Mouse (Mus musculus): ENCODE results near the gene Rnf135. TPM values are rescaled to one million over a fixed set of nuclear protein-coding genes. Genes with fewer than 3 reads are reported as not detected.

Rnf135 gene
- polyA plus RNA-seq, 1 experiment from 2014 or later = 7.5 TPM

DNA sequence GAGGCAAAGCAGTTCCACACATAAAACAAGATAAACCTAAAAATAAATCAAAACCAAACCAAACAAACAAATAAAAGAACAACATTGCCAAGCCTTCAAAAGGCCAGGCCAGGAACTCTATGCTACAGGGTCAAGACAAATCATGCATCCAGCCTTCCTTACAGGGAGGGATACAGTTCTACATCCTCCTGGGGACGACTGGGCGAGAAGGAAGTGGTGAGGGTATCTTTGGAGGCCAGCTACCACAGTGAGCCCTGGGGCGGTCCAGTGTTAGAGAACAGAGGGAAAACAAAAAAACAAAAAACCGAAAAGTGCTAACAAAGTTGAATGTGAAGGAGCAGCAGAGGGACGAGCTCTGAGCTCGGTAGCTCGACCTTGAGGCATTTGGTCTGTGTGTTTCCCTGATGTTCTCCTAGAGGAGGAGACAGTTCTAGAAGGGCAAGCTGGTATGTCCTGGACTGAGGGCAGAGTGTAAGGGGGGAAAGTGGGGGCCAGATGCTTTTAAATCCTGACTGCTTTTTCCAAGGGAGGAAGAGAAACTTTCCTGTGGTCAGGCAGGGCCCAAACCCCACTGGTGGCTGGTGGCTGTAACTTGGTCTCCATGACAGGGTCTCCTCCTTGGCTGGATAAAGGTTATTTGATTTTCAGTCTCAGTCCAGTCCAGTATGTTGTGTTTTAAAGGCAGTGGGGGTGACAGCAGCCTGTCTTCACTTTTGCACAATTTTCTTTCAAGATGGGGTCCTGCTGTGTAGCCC, 20.1 kb upstream of the Rnf135 start:
- ATAC-seq (ENCODE audit: insufficient number of reproducible peaks, insufficient read depth, low FRiP score, low TSS enrichment) = no peak
- H3K4me3 ChIP-seq = no peak overlapping the region
- H3K27me3 ChIP-seq = no peaks in the 10 kb centered on the region
- no peak overlapping the region for H3K4me2 ChIP-seq (replicated peaks)
- H3K4me1 ChIP-seq = no peaks in the 10 kb centered on the region
- no peak overlapping the region for H3K27ac ChIP-seq
- WGBS = 62% methylated on average over 7 of the region's 7 CpGs
- H3K9me3 ChIP-seq = no peaks in the 10 kb centered on the region
- H3K9ac ChIP-seq = no peak overlapping the region
- no peaks in the 10 kb centered on the region for H3K36me3 ChIP-seq

DNA sequence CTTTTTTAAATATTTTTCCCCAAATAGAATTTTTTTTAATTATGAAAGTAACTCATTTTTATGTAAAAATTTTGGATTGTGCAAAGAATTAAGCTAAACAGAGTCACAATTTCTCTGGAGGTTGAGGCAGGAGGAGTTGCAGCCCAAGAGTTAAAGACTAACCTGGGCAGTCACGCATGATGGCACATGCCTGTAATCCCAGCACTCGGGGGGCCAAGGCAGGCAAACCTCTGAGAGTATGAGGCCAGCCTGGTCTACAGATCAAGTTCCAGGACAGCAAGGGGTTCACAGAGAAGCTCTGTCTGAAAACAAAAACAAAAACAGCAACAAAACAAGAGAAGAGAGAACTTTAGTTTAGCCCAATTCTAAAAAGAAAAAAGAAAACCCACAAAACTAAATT, 19.4 kb upstream of the Rnf135 start:
- H3K36me3 ChIP-seq = no peaks in the 10 kb centered on the region
- no peaks in the 10 kb centered on the region for H3K4me1 ChIP-seq
- H3K9me3 ChIP-seq = no peaks in the 10 kb centered on the region
- no peak overlapping the region for H3K27ac ChIP-seq
- H3K9ac ChIP-seq = no peak overlapping the region
- WGBS = 65% methylated on average over 2 of the region's 2 CpGs
- no peaks in the 10 kb centered on the region for H3K27me3 ChIP-seq
- ATAC-seq (ENCODE audit: insufficient number of reproducible peaks, insufficient read depth, low FRiP score, low TSS enrichment) = no peak
- H3K4me3 ChIP-seq = no peak overlapping the region
- no peak overlapping the region for H3K4me2 ChIP-seq (replicated peaks)

DNA sequence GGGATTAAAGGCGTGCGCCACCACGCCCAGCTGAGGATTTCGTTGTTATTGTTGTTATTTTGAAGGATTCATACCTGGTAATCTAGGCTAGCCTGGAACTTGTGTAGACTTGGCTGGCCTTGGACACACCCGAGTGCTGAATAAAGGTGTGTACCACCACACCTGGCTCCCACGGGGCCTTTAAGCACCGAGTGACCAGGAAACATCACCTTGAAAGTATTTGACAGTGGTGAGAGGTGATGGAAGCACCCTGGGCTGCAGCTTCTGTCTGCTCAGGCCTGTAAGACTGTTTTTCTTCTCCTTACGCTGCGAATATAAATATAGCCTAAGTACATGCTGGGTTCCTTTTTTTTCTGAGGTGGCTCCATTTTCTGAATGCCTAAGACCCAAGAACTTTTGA, 15.5 kb upstream of the Rnf135 start:
- 87% methylated on average over 9 of the region's 9 CpGs for WGBS
- H3K9me3 ChIP-seq = no peaks in the 10 kb centered on the region

DNA sequence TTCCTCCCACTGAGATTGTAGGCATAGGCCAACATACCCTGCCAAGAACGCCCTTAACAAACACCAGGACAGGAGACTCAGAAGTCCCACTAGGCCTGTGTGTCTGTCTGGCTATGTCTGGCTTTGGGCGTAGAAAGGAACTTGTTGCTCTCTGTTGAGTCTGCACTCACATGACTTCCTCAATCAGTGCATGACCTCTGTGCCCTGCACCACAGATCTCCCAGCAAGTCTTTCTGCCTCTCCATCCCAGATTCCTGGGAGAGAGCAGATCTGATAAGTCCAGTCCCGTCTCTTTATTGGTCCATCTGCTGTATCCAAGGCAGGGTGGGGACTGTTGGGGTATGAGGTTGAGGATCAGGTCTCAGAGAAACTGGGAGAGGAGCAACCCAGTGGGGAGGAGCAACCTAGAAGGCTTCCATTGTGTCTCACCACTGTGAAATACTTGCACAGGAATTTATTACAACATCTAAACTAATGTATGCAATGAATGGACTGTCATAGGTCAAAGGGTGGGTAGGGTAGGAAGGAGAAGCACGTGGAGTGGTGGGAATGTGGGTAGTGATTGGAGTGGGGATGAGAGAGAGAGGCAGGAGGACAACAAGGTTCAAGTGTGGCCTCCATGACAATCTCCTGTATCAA, 14.9 kb upstream of the Rnf135 start:
- H3K9ac ChIP-seq = no peak overlapping the region
- H3K27ac ChIP-seq = no peak overlapping the region
- no peaks in the 10 kb centered on the region for H3K4me1 ChIP-seq
- H3K36me3 ChIP-seq = no peaks in the 10 kb centered on the region
- no peaks in the 10 kb centered on the region for H3K9me3 ChIP-seq
- H3K4me3 ChIP-seq = no peak overlapping the region
- ATAC-seq (ENCODE audit: insufficient number of reproducible peaks, insufficient read depth, low FRiP score, low TSS enrichment) = no peak
- 83% methylated on average over 4 of the region's 4 CpGs for WGBS
- H3K27me3 ChIP-seq = no peaks in the 10 kb centered on the region
- no peak overlapping the region for H3K4me2 ChIP-seq (replicated peaks)

More for the DNA sequence above, 15.5 kb upstream of the Rnf135 start:
- H3K36me3 ChIP-seq = no peaks in the 10 kb centered on the region
- H3K27me3 ChIP-seq = no peaks in the 10 kb centered on the region
- H3K4me1 ChIP-seq = no peaks in the 10 kb centered on the region
- no peak overlapping the region for H3K27ac ChIP-seq
- H3K4me2 ChIP-seq (replicated peaks) = no peak overlapping the region
- H3K9ac ChIP-seq = no peak overlapping the region
- no peak for ATAC-seq (ENCODE audit: insufficient number of reproducible peaks, insufficient read depth, low FRiP score, low TSS enrichment)
- no peak overlapping the region for H3K4me3 ChIP-seq

DNA sequence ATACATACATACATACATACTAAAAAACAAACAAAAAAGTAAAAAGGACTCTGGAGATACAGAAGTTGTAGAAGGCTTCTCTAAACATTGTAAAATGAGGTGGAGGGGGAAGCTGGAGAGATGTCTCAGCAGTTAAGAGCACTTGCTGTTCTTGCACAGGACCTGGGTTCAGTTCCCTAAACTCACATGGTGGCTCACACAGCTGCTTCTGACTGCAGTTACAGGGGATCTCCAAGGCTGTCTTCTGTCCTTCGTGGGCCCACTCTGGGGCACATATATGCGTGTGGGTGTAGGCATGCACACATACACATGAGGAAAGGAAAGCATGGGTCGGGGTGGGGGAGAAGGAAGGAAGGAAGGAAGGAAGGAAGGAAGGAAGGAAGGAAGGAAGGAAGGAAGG, 14.0 kb upstream of the Rnf135 start:
- Histone ChIP-seq H3K9ac (no peak overlapping the region), H3K36me3 (no peaks in the 10 kb centered on the region), H3K27me3 (no peaks in the 10 kb centered on the region), H3K4me2 (replicated peaks) (no peak overlapping the region), H3K4me3 (no peak overlapping the region), H3K27ac (no peak overlapping the region), H3K4me1 (no peaks in the 10 kb centered on the region), H3K9me3 (no peaks in the 10 kb centered on the region)
- WGBS = 84% methylated on average over 3 of the region's 3 CpGs
- no peak for ATAC-seq (ENCODE audit: insufficient number of reproducible peaks, insufficient read depth, low FRiP score, low TSS enrichment)

DNA sequence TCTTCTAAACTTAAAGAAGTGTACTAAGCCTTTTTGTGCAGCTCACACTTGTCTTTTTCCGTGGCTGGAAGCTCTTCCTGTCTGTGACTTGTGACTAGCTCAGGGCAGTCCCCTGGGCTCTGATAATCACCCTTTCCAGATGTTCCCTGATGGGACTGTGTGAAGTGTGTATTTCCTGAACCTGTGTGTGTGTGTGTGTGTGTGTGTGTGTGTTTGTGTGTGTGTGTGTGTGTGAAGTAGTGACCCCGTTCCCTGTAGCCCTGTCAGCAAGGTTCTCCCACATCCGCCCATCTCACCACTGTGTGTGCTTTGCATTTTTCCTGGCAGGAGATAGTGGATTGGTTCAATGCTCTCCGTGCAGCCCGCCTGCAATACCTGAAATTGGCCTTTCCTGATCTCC, 13.3 kb upstream of the Rnf135 start:
- H3K4me1 ChIP-seq = no peaks in the 10 kb centered on the region
- WGBS = 60% methylated on average over 5 of the region's 5 CpGs
- H3K9me3 ChIP-seq = no peaks in the 10 kb centered on the region
- no peaks in the 10 kb centered on the region for H3K36me3 ChIP-seq
- no peak overlapping the region for H3K27ac ChIP-seq
- no peaks in the 10 kb centered on the region for H3K27me3 ChIP-seq
- no peak for ATAC-seq (ENCODE audit: insufficient number of reproducible peaks, insufficient read depth, low FRiP score, low TSS enrichment)
- H3K4me3 ChIP-seq = no peak overlapping the region
- H3K9ac ChIP-seq = no peak overlapping the region
- no peak overlapping the region for H3K4me2 ChIP-seq (replicated peaks)

DNA sequence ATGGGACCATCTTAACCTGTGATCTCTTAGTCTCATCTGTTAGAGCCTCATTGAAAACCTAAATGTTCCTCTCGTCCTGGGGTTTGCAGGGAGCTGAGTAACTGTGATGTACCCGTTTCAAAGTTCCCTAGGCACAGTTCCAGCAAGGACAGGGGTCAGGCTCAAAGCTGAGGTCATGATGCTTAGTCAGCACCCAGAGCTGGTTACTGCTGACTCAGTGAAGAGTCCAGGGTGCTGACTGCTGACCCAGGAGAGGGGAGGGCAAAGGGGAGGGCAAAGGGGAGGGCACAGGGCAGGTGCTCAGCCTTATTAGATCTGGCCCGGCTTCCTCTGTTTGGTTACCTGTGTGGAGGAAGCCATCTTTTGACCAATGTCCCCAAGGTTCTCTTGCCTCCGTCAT, 11.8 kb upstream of the Rnf135 start:
- 64% methylated on average over 4 of the region's 4 CpGs for WGBS
- Histone ChIP-seq H3K4me3 (no peak overlapping the region), H3K4me1 (no peaks in the 10 kb centered on the region), H3K36me3 (no peaks in the 10 kb centered on the region), H3K9me3 (no peaks in the 10 kb centered on the region), H3K27ac (no peak overlapping the region), H3K4me2 (replicated peaks) (no peak overlapping the region), H3K27me3 (no peaks in the 10 kb centered on the region), H3K9ac (no peak overlapping the region)
- no peak for ATAC-seq (ENCODE audit: insufficient number of reproducible peaks, insufficient read depth, low FRiP score, low TSS enrichment)

DNA sequence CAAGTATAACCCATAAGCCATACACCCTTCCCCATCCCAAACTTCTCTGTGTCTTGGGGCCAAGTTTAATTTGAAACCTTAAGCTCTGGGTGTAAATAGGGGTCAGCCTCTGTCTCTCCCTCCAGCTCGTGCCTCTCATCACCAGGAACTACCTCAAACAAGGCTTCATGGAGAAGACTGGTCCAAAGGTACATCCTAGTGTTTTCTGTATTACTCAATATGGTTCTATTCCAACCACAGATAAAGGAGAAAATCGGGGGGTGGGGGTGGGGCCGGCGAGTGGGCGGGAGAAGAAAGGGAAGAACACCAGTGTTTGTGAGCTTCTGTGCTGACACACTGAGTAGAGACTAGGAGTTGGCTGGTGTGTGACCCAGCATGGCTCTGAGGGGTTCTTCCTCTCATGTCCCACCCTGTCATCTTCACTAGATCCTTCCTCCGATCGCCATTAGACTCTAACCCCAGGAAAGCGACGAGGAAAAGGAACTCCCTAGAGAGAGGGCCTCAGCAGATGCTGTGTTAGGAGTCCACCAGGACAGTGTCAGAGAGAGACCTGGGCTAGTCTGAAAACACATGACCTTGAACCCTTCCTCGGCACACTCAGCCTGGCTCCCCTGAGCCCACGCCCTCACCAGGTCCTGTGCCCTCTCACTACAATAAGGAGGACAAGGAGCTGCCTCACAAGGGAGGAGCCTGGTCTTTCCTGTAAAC, 9.5 kb upstream of the Rnf135 start:
- Histone ChIP-seq H3K27me3 (no peaks in the 10 kb centered on the region), H3K36me3 (no peaks in the 10 kb centered on the region), H3K27ac (no peak overlapping the region), H3K4me3 (no peak overlapping the region), H3K4me2 (replicated peaks) (no peak overlapping the region), H3K9ac (no peak overlapping the region), H3K9me3 (no peaks in the 10 kb centered on the region), H3K4me1 (no peaks in the 10 kb centered on the region)
- no peak for ATAC-seq (ENCODE audit: insufficient number of reproducible peaks, insufficient read depth, low FRiP score, low TSS enrichment)
- 74% methylated on average over 11 of the region's 11 CpGs for WGBS

DNA sequence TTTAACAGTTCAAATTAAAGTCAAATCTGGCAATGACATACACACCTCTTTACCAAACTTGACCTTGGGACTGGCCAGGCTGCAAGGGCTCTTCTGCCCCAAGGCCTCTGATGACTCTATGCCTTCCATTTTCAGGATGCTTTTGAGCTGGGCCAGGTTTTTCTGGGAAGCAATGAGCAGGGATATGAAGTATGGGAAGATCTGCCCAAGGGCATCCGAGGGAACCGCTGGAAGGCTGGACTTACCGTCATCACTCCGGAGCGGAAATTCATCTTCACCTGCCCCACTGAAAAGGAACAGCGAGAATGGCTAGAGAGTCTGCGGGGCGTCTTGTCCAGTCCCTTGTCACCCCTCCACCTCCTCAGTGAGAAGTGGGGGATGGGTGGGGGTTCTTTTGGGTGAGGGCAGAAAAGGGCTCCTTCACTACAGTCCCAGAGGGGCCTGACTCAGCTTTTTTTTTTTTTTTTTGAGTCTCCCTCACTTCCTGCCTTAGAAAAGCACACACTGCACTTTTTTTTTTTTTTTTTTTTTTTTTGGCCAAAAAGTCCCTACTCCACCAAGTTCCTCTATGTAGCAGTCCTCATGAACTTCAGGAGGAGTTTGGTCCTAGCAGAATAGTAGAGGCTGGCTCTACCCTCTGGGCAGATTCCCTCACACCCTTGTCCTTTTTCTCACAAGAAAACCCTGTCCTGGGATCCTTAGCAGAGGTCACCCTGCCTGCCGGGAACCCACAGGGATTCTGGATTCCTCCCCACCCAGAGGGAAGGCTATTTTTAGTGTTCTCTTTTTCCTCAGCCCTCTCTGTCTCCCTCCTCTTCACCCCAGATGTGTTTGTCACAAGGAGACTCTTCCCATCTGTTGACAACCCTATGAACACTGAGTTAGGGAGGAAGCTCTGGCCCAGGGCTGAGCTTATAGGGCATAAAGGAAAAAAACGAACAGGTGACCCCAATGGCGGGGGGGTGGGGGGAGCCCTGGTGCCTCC, 6.4 kb upstream of the Rnf135 start:
- Histone ChIP-seq H3K36me3 (no peaks in the 10 kb centered on the region), H3K27me3 (no peaks in the 10 kb centered on the region), H3K4me1 (no peaks in the 10 kb centered on the region), H3K4me2 (replicated peaks) (no peak overlapping the region), H3K9me3 (no peaks in the 10 kb centered on the region), H3K27ac (no peak overlapping the region), H3K4me3 (no peak overlapping the region), H3K9ac (no peak overlapping the region)
- 73% methylated on average over 11 of the region's 11 CpGs for WGBS
- ATAC-seq (ENCODE audit: insufficient number of reproducible peaks, insufficient read depth, low FRiP score, low TSS enrichment) = no peak

DNA sequence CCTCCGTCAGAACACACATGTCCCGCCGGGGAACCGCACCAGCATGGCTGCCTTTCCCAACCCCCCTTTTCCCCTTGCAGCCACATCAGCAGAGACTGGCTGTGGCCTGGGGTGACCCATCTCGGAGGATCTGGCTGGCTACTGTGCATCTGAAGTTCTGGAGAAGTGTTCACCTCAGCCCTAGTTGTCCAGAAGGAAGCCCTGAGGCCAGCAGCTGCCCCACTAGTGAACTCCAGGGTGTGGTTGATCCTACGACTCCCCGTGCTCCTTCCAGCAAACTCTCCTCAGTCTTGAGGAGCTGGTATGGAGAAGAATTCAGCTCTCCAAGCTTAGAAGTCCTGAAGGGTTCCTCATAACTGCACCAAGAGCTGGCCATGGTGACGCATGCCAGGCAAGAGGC, 5.3 kb upstream of the Rnf135 start:
- Histone ChIP-seq H3K4me2 (replicated peaks) (no peak overlapping the region), H3K4me1 (no peaks in the 10 kb centered on the region), H3K9ac (no peak overlapping the region), H3K36me3 (no peaks in the 10 kb centered on the region), H3K27ac (no peak overlapping the region), H3K4me3 (no peak overlapping the region), H3K9me3 (no peaks in the 10 kb centered on the region), H3K27me3 (no peaks in the 10 kb centered on the region)
- ATAC-seq (ENCODE audit: insufficient number of reproducible peaks, insufficient read depth, low FRiP score, low TSS enrichment) = no peak
- 82% methylated on average over 8 of the region's 8 CpGs for WGBS

DNA sequence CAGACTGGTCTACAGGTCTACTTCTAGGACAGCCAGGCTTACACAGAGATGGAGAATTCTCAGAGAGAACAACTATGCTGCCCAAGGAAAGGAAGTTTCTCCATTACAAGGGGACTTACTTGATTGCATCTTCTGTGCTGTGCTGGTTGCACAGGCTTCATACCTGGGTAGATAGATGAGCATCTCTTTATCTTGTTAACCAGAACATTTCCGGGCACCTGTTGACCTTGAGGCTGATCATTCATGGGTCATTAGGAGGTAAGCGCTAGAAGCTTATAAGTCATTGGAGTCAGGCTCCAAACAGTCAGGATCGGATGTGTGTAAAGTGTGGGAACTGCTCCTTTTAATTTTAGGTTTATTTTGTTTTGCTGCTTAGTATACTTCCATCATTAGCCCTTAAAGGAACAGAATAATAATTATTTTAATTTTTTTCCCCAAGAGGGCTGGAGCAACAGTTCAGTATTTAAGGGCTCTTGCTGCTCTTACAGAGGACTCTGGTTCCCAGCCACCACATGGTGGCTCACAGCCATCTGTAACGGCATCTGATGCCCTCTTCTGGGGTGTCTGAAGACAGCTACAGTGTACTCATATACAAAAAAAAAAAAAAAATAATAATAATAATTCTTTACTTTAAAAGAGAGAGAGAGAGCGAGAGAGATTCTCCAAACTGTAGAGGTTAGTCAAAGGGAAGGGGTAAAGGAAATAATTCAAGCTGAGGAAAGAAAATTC, 2.5 kb upstream of the Rnf135 start:
- ATAC-seq (ENCODE audit: insufficient number of reproducible peaks, insufficient read depth, low FRiP score, low TSS enrichment) = no peak
- H3K9me3 ChIP-seq = no peaks in the 10 kb centered on the region
- H3K36me3 ChIP-seq = no peaks in the 10 kb centered on the region
- no peaks in the 10 kb centered on the region for H3K27me3 ChIP-seq
- no peaks in the 10 kb centered on the region; the same call in 1 of the 2 replicates for H3K4me1 ChIP-seq
- no peak overlapping the region for H3K9ac ChIP-seq
- no peak overlapping the region for H3K4me3 ChIP-seq
- H3K4me2 ChIP-seq (replicated peaks) = no peak overlapping the region
- no peak overlapping the region for H3K27ac ChIP-seq
- 67% methylated on average over 5 of the region's 5 CpGs for WGBS
